In the genomic region with DNA sequence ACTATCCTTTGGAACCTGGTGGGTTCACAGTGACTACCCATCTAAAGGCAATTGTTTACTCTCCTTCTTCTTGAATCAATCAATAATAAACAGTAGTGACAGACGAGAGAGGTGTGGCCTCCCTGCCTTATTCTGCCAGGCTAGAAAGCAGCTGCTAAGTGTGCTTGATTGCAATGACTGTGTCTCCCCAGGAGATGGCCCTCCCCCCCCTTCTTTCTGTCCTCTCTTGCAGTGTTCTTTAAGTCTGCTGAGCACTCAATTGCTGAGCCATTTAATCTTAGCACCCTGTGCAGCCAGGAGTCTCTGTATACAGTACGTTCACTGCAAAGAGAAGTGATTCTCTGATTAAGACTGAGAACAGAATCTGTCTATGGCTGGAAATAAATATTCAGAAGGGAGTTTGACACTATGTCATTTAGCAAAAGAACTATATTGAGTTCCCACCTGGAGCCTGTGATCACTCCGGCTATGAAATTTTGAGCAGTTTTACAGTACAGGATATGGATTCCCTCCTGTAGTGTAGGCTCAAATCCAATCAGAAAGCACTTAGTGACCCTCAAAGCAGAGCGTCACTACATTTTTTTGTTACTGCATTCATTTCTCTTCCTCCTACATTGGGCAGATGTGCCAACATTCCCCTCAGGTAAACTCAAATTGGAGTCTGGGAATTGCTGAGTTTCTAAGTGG, we compare ENCODE assay signal across 10 mouse cellular contexts. TPM values are rescaled to one million over a fixed set of nuclear protein-coding genes. Genes with fewer than 3 reads are reported as not detected.
DNase-seq lines count a peak whose midpoint lies in the region; ATAC-seq and TF ChIP-seq lines count a peak whose summit lies in the region.
"Had no signal": no experiment of that assay in that cellular context is flagged by ENCODE, and none has a peak within 500 bp of the region (broad histone marks: within the 10 kb centered on the region; RNA-seq: fewer than 3 reads in every experiment).

No protein-coding gene starts in this region.

- H3K4me3 ChIP-seq in thymus, adult 2 months (ENCODE audit: control insufficient read depth, insufficient read depth, low read length) = no peak overlapping the region
- H3K4me3 ChIP-seq in embryonic facial prominence, embryonic 14.5 days (ENCODE audit: low read depth, low read length) = no peak overlapping the region
- no peak overlapping the region for H3K4me3 ChIP-seq in midbrain, embryonic 12.5 days
- no peak overlapping the region for H3K4me3 ChIP-seq in heart, embryonic 10.5 days
- H3K4me3 ChIP-seq: lung, embryonic 15.5 days had no signal

- no peak for TF ChIP-seq CTCF in thymus, adult 2 months (IDR thresholded peaks at IDR 0.05; ENCODE audit: borderline replicate concordance, control insufficient read depth, extremely low read depth, insufficient read depth, low read length, poor library complexity)

- 71% methylated on average over 4 of the region's 4 CpGs for WGBS in thymus, adult 2 months
- WGBS in embryonic facial prominence, embryonic 14.5 days = 75% methylated on average over 4 of the region's 4 CpGs
- WGBS in midbrain, embryonic 12.5 days = 74% methylated on average over 4 of the region's 4 CpGs
- WGBS in heart, embryonic 10.5 days = 71% methylated on average over 4 of the region's 4 CpGs

- ATAC-seq in embryonic facial prominence, embryonic 14.5 days (ENCODE audit: low read depth) = no peak
- ATAC-seq in midbrain, embryonic 12.5 days (ENCODE audit: low FRiP score, low read depth) = peak; percentile 83

- H3K27me3 ChIP-seq in thymus, adult 2 months (ENCODE audit: control insufficient read depth, insufficient read depth, low read length) = no peaks in the 10 kb centered on the region
- no peaks in the 10 kb centered on the region for H3K27me3 ChIP-seq in embryonic facial prominence, embryonic 14.5 days (replicated peaks; ENCODE audit: control insufficient read depth, insufficient read depth, low read length)
- no peaks in the 10 kb centered on the region for H3K27me3 ChIP-seq in midbrain, embryonic 12.5 days
- no peaks in the 10 kb centered on the region for H3K27me3 ChIP-seq in heart, embryonic 10.5 days (ENCODE audit: insufficient read depth, poor library complexity, severe bottlenecking)
- H3K27me3 ChIP-seq: lung, embryonic 15.5 days had no signal

- DNase-seq in thymus, adult 2 months = peak; percentile 28
- DNase-seq in thymus, adult 18-20 months = no peak
- peak; percentile 10 for DNase-seq in embryonic facial prominence, embryonic 14.5 days (ENCODE audit: low spot score)
- no peak for DNase-seq in urinary bladder, adult 2 months (ENCODE audit: low spot score)
- DNase-seq in heart, embryonic 10.5 days (ENCODE audit: low spot score) = no peak
- DNase-seq in natural killer cell, adult 2 months (ENCODE audit: low spot score in 2 of 2) = no peak
- DNase-seq: cerebellum, adult 9-10 months; heart, postnatal 4 days had no signal

- H3K9me3 ChIP-seq in embryonic facial prominence, embryonic 14.5 days (ENCODE audit: control insufficient read depth, low read length) = no peaks in the 10 kb centered on the region
- no peaks in the 10 kb centered on the region for H3K9me3 ChIP-seq in midbrain, embryonic 12.5 days
- H3K9me3 ChIP-seq in heart, embryonic 10.5 days = no peaks in the 10 kb centered on the region
- H3K9me3 ChIP-seq: lung, embryonic 15.5 days had no signal

- H3K27ac ChIP-seq in thymus, adult 2 months (ENCODE audit: control insufficient read depth, insufficient read depth, low read length) = no peak overlapping the region
- H3K27ac ChIP-seq in embryonic facial prominence, embryonic 14.5 days (replicated peaks; ENCODE audit: low read depth, low read length) = no peak overlapping the region
- H3K27ac ChIP-seq in midbrain, embryonic 12.5 days (replicated peaks) = no peak overlapping the region
- H3K27ac ChIP-seq in heart, embryonic 10.5 days = no peak overlapping the region
- H3K27ac ChIP-seq: lung, embryonic 15.5 days had no signal

- H3K36me3 ChIP-seq in thymus, adult 2 months (ENCODE audit: control insufficient read depth, insufficient read depth, low read length) = no peaks in the 10 kb centered on the region
- no peaks in the 10 kb centered on the region for H3K36me3 ChIP-seq in embryonic facial prominence, embryonic 14.5 days (ENCODE audit: control insufficient read depth, insufficient read depth, low read length)
- no peaks in the 10 kb centered on the region for H3K36me3 ChIP-seq in midbrain, embryonic 12.5 days
- no peaks in the 10 kb centered on the region for H3K36me3 ChIP-seq in heart, embryonic 10.5 days
- H3K36me3 ChIP-seq: lung, embryonic 15.5 days had no signal

- H3K4me2 ChIP-seq in embryonic facial prominence, embryonic 14.5 days (ENCODE audit: low read depth, low read length) = no peak overlapping the region
- no peak overlapping the region for H3K4me2 ChIP-seq in midbrain, embryonic 12.5 days (replicated peaks)
- H3K4me2 ChIP-seq: lung, embryonic 15.5 days had no signal

- no peak overlapping the region for H3K9ac ChIP-seq in embryonic facial prominence, embryonic 14.5 days (ENCODE audit: low read depth, low read length)
- no peak overlapping the region for H3K9ac ChIP-seq in midbrain, embryonic 12.5 days (replicated peaks)
- H3K9ac ChIP-seq: lung, embryonic 15.5 days had no signal

- no peak for TF ChIP-seq POLR2A in thymus, adult 2 months (IDR thresholded peaks at IDR 0.05; ENCODE audit: control insufficient read depth, extremely low read depth, insufficient read depth, low read length, poor library complexity)

- H3K4me1 ChIP-seq in thymus, adult 2 months (replicated peaks; ENCODE audit: control insufficient read depth, insufficient read depth, low read length) = 0 out of 2 replicates have a peak, but pooled peaks cover 2% of the 10 kb centered on the region
- H3K4me1 ChIP-seq in embryonic facial prominence, embryonic 14.5 days (ENCODE audit: control insufficient read depth, insufficient read depth, low read length) = no peaks in the 10 kb centered on the region
- H3K4me1 ChIP-seq in midbrain, embryonic 12.5 days = no peaks in the 10 kb centered on the region
- no peaks in the 10 kb centered on the region for H3K4me1 ChIP-seq in heart, embryonic 10.5 days
- H3K4me1 ChIP-seq: lung, embryonic 15.5 days had no signal

RNA-seq across cellular contexts. Expression of a gene that starts 32.8 kb away (rescaled TPM):
- polyA plus RNA-seq in thymus, adult 2 months (2012; rRNA removed) = 0.28 and 0.56 TPM in 2 replicates
- polyA plus RNA-seq in embryonic facial prominence, embryonic 14.5 days (2014; fragmentation: Nextera tagmentation; extraction: Ambion mirVana) = 0.75 and 0.83 TPM in 2 replicates
- 3.3 and 4.1 TPM in 2 replicates for polyA plus RNA-seq in midbrain, embryonic 12.5 days (2016; fragmentation: Nextera tagmentation; extraction: Ambion mirVana)
- 0.15 and 0.22 TPM in 2 replicates for polyA plus RNA-seq in urinary bladder, adult 2 months (2012; rRNA removed)
- 0.04 and 0.09 TPM in 2 replicates for polyA plus RNA-seq in heart, embryonic 10.5 days (2016; fragmentation: Nextera tagmentation; extraction: Ambion mirVana)

Comparison
In these comparisons a context has a peak if more than half of its experiments do, and no peak if none do; other contexts are left out.
1. DNase-seq: peak in thymus, adult 2 months (single experiment) and embryonic facial prominence, embryonic 14.5 days (single experiment); none in thymus, adult 18-20 months (0 of 2), urinary bladder, adult 2 months (single experiment), heart, embryonic 10.5 days (single experiment) and natural killer cell, adult 2 months (0 of 2).